Mouse (Mus musculus) ovary, adult 10 weeks (tissue): ENCODE measurements around the gene Fcgr3. TPM values are rescaled to one million over a fixed set of nuclear protein-coding genes. Genes with fewer than 3 reads are reported as not detected.

ENCODE experiments used
- polyA plus RNA-seq: library from polyadenylated mRNA; stranded (reverse); fragments of 350-450 nt; fragmentation: Illumina TruSeq; extraction: RNeasy Lipid Tissue Mini Kit (QIAGEN cat#74804); gene quantifications from one replicate; pipeline ENCODE4 v1.2.3, GENCODE M21; 2014

Gene Fcgr3
- 17.0 TPM for polyA plus RNA-seq

DNA sequence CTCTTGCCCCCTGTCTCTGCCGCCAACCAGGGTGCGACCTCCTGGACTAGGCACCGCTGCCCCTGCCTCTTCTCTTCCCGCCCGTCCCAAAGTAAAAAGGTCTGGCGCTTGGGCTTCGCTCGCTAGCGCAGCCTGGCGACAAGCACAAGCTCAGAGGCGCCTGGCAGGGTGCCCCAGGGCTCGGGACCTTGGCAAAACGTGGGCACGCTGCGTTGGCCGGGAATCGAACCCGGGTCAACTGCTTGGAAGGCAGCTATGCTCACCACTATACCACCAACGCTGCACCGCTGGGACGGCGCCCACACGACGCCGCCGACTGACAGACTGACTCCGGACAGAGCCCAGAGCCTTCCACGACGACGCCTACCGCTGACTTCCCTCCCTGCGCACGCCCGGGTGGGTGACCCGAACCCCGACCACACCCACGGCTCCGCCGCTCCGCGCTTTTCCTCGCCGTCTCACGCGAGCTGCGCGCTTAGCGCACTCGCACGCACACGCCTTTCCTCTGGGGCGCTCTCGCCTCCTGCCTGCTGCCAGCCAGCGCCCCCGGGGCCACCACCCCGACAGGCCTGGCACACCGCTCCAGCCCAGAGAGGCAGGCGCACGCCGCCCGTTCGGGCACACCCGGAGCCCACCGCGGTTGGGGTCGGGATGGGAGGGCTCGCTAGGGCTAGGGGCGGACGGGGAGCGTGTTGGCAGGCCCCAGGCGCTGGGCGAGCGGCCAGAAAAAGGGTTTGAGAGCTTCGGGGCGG, at the start of gene Fcgr3:
Gene Fcgr3 (minus strand): TSS at position 445 of the 752 bp plus-strand sequence.

GRCm38 (mm10) chr1:171113873-171114299, 49.2 kb upstream of the Fcgr3 start, which contains the start of gene Cfap126:
Gene Cfap126 (plus strand): TSS chr1:171113918.

DNA sequence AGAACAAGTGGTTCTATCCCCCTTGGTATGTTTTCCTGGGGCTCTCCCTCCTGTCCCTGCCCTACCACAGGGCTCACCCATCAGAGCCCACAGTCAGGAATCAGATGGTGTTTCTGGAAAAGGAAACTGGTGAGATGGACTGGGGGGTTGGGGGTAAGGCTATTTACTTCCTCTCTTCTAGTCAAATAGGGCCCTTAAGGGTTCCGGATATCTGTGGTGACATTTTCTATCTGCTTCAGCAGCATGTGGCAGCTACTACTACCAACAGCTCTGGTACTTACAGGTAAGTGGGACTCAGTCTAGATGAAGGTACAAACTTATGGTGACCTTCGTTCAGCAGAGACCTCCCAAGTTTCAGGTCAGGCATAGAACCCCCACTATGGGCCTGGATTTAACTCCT, 46.0 kb downstream of the Fcgr3 start, which contains the start of gene Fcgr4:
Gene Fcgr4 (plus strand): TSS at position 184 of the 400 bp plus-strand sequence.

Other genes starting within 250 kb of the Fcgr3 start
- 50.6 TPM for gene Atf6, start 197.2 kb downstream of the Fcgr3 start, polyA plus RNA-seq
- gene Gm26620, start 179.9 kb downstream of the Fcgr3 start, polyA plus RNA-seq = not detected
- 37.4 TPM for gene Dusp12, start 179.4 kb downstream of the Fcgr3 start, polyA plus RNA-seq
- gene Fcrlb, start 152.0 kb downstream of the Fcgr3 start, polyA plus RNA-seq = not detected
- not detected for gene Fcrla, start 137.4 kb downstream of the Fcgr3 start, polyA plus RNA-seq
- gene Fcgr2b, start 88.4 kb downstream of the Fcgr3 start, polyA plus RNA-seq = 64.5 TPM
- 8.4 TPM for gene Fcgr4, start 46.0 kb downstream of the Fcgr3 start, polyA plus RNA-seq
- gene Cfap126, start 49.0 kb upstream of the Fcgr3 start, polyA plus RNA-seq = 5.6 TPM
- gene Sdhc, start 85.7 kb upstream of the Fcgr3 start, polyA plus RNA-seq = 34.2 TPM
- not detected for gene Mpz, start 85.8 kb upstream of the Fcgr3 start, polyA plus RNA-seq
- gene Pcp4l1, start 131.3 kb upstream of the Fcgr3 start, polyA plus RNA-seq = 49.2 TPM
- not detected for gene Nr1i3, start 149.0 kb upstream of the Fcgr3 start, polyA plus RNA-seq
- 4.0 TPM for gene Tomm40l, start 157.6 kb upstream of the Fcgr3 start, polyA plus RNA-seq
- not detected for gene Apoa2, start 160.1 kb upstream of the Fcgr3 start, polyA plus RNA-seq
- gene Fcer1g, start 169.4 kb upstream of the Fcgr3 start, polyA plus RNA-seq = 46.0 TPM
- gene Adamts4, start 185.5 kb upstream of the Fcgr3 start, polyA plus RNA-seq = 5.0 TPM
- gene Ndufs2, start 186.5 kb upstream of the Fcgr3 start, polyA plus RNA-seq = 37.5 TPM
- gene B4galt3, start 205.4 kb upstream of the Fcgr3 start, polyA plus RNA-seq = 6.0 TPM
- gene Ppox, start 216.3 kb upstream of the Fcgr3 start, polyA plus RNA-seq = 4.1 TPM
- gene Usp21, start 223.1 kb upstream of the Fcgr3 start, polyA plus RNA-seq = 24.1 TPM
- gene Ufc1, start 230.1 kb upstream of the Fcgr3 start, polyA plus RNA-seq = 64.0 TPM